Mouse (Mus musculus) kidney, embryonic 15.5 days (tissue): ENCODE data around the gene Mllt6. TPM values are rescaled to one million over a fixed set of nuclear protein-coding genes. Genes with fewer than 3 reads are reported as not detected.
A peak's percentile ranks its signal among the peaks of the same experiment; 100 is the strongest.
"Not testable (repeated sequence)": the region's sequence is repeated elsewhere in the genome, so short reads cannot be mapped to it uniquely, and the experiment has no call there.

Experiments
- ATAC-seq: fragments of 200-750 bp; cut with Nextera tagmentation; replicated peaks from 2 replicates; pipeline ENCODE4 v1.8.0; 2017; ENCODE audit warnings: moderate TSS enrichment; ENCODE audit not compliant: low FRiP score
- H3K27ac ChIP-seq: fragments of 300-500 bp; sonication (generic); 2 replicates; pipeline ENCODE4 v1.5.1; 2015; ENCODE audit warnings: mild to moderate bottlenecking, inconsistent platforms
- H3K27me3 ChIP-seq: fragments of 300-500 bp; sonication (generic); 2 replicates; pipeline ENCODE4 v1.6.1; 2015; ENCODE audit warnings: inconsistent platforms
- H3K36me3 ChIP-seq: fragments of 300-500 bp; sonication (generic); 2 replicates; pipeline ENCODE4 v1.6.1; 2015; ENCODE audit warnings: inconsistent platforms
- H3K4me1 ChIP-seq: fragments of 300-500 bp; sonication (generic); 2 replicates; pipeline ENCODE4 v1.6.1; 2015; ENCODE audit warnings: inconsistent platforms
- H3K4me2 ChIP-seq: fragments of 300-500 bp; sonication (generic); 2 replicates; pipeline ENCODE4 v1.6.1; 2015; ENCODE audit warnings: moderate library complexity, mild to moderate bottlenecking, inconsistent platforms
- H3K4me3 ChIP-seq: fragments of 300-500 bp; sonication (generic); replicated peaks from 2 replicates; pipeline ENCODE4 v1.5.1; 2015; ENCODE audit warnings: mild to moderate bottlenecking, inconsistent platforms
- H3K9ac ChIP-seq: fragments of 300-500 bp; sonication (generic); 2 replicates; pipeline ENCODE4 v1.6.1; 2015; ENCODE audit warnings: mild to moderate bottlenecking, inconsistent platforms
- H3K9me3 ChIP-seq: fragments of 300-500 bp; sonication (generic); replicated peaks from 2 replicates; pipeline ENCODE4 v1.6.1; 2016; ENCODE audit warnings: inconsistent platforms
- WGBS: fragments of 180-500 bp; shearing (Covaris S2); methylation state at CpG from one replicate; pipeline ENCODE4 v1.1.7; 2015; ENCODE audit warnings: mixed read lengths; 5-methylcytosine and 5-hydroxymethylcytosine counted together
- polyA plus RNA-seq: library from polyadenylated mRNA; unstranded; fragments of >200 nt; fragmentation: Nextera tagmentation; extraction: Ambion mirVana; gene quantifications from 2 replicates; pipeline ENCODE4 v1.2.1, GENCODE M21; 2015

The Mllt6 gene
- polyA plus RNA-seq, 1 experiment from 2014 or later, result 3.9 TPM

GRCm38 (mm10) chr11:97628568-97629518 lies 34.4 kb upstream of the Mllt6 start:
- Histone ChIP-seq H3K4me3 (peak overlapping the region; percentile 74), H3K27me3 (peaks cover 82% of the 10 kb centered on the region), H3K27ac (no peak overlapping the region), H3K9me3 (no peaks in the 10 kb centered on the region), H3K36me3 (no peaks in the 10 kb centered on the region), H3K4me2 (peak overlapping the region; percentile 97), H3K9ac (peak overlapping the region; percentile 74), H3K4me1 (peaks cover 46% of the 10 kb centered on the region)
- ATAC-seq, result peak; percentile 43; the same call in 1 of the 2 replicates
- WGBS, result under 1% methylated on average over 104 of the region's 106 CpGs

- Histone ChIP-seq H3K27me3 (peaks cover 75% of the 10 kb centered on the region), H3K36me3 (no peaks in the 10 kb centered on the region), H3K9ac (peak within 1 kb of the TSS; percentile 74), H3K4me1 (peaks cover 46% of the 10 kb centered on the region), H3K9me3 (no peaks in the 10 kb centered on the region), H3K27ac (no peak within 1 kb of the TSS), H3K4me2 (peak within 1 kb of the TSS; percentile 97), H3K4me3 (peak within 1 kb of the TSS; percentile 74)
- peak; percentile 88 for ATAC-seq
- under 1% methylated on average over 47 of the region's 47 CpGs for WGBS
Observed at GRCm38 (mm10) chr11:97629576-97629975, 33.6 kb upstream of the Mllt6 start, which contains the start of gene Epop. Epop (minus strand) TSS chr11:97629702.

GRCm38 (mm10) chr11:97631046-97631445 lies 32.2 kb upstream of the Mllt6 start:
- Histone ChIP-seq H3K9ac (no peak overlapping the region), H3K4me2 (no peak overlapping the region), H3K27me3 (peaks cover 61% of the 10 kb centered on the region), H3K9me3 (no peaks in the 10 kb centered on the region), H3K36me3 (no peaks in the 10 kb centered on the region), H3K4me1 (peaks cover 45% of the 10 kb centered on the region), H3K4me3 (no peak overlapping the region), H3K27ac (no peak overlapping the region)
- 33% methylated on average over 2 of the region's 2 CpGs for WGBS
- no peak for ATAC-seq

- no peak overlapping the region for H3K9ac ChIP-seq
- no peaks in the 10 kb centered on the region for H3K9me3 ChIP-seq
- H3K4me2 ChIP-seq, result no peak overlapping the region
- H3K4me3 ChIP-seq, result no peak overlapping the region
- H3K36me3 ChIP-seq, result no peaks in the 10 kb centered on the region
- WGBS, result 10% methylated on average over 5 of the region's 5 CpGs
- H3K27me3 ChIP-seq, result peaks cover 56% of the 10 kb centered on the region
- H3K4me1 ChIP-seq, result peaks cover 41% of the 10 kb centered on the region
- ATAC-seq, result no peak
- no peak overlapping the region for H3K27ac ChIP-seq
Observed at GRCm38 (mm10) chr11:97631500-97631899, 31.7 kb upstream of the Mllt6 start.

- 5% methylated on average over 12 of the region's 12 CpGs for WGBS
- H3K27me3 ChIP-seq, result peaks cover 52% of the 10 kb centered on the region
- no peak overlapping the region for H3K27ac ChIP-seq
- no peaks in the 10 kb centered on the region for H3K9me3 ChIP-seq
- peaks cover 36% of the 10 kb centered on the region for H3K4me1 ChIP-seq
- no peak overlapping the region for H3K4me3 ChIP-seq
- H3K36me3 ChIP-seq, result no peaks in the 10 kb centered on the region
- no peak overlapping the region for H3K4me2 ChIP-seq
- no peak overlapping the region for H3K9ac ChIP-seq
- ATAC-seq, result 0 out of 2 replicates have a peak, but pooled peaks have one; percentile 23
Observed at GRCm38 (mm10) chr11:97631938-97632337, 31.3 kb upstream of the Mllt6 start.

- WGBS, result 87% methylated on average over 4 of the region's 4 CpGs
- H3K36me3 ChIP-seq, H3K9ac ChIP-seq, H3K4me3 ChIP-seq, H3K9me3 ChIP-seq, H3K27ac ChIP-seq, ATAC-seq, H3K4me2 ChIP-seq: not testable (repeated sequence)
- Histone ChIP-seq H3K27me3 (peaks cover 47% of the 10 kb centered on the region), H3K4me1 (peaks cover 31% of the 10 kb centered on the region)
Observed at GRCm38 (mm10) chr11:97632440-97632839, 30.8 kb upstream of the Mllt6 start.

GRCm38 (mm10) chr11:97635468-97636019 lies 27.7 kb upstream of the Mllt6 start:
- Histone ChIP-seq H3K27me3 (peaks cover 16% of the 10 kb centered on the region), H3K9me3 (no peaks in the 10 kb centered on the region), H3K9ac (no peak overlapping the region), H3K4me2 (no peak overlapping the region), H3K4me3 (no peak overlapping the region), H3K4me1 (0 out of 2 replicates have a peak, but pooled peaks cover under 1% of the 10 kb centered on the region), H3K36me3 (no peaks in the 10 kb centered on the region), H3K27ac (no peak overlapping the region)
- no peak for ATAC-seq
- 78% methylated on average over 11 of the region's 11 CpGs for WGBS

GRCm38 (mm10) chr11:97641668-97642067 lies 21.5 kb upstream of the Mllt6 start:
- Histone ChIP-seq H3K4me3 (no peak overlapping the region), H3K9ac (no peak overlapping the region), H3K27ac (no peak overlapping the region), H3K4me2 (no peak overlapping the region), H3K9me3 (no peaks in the 10 kb centered on the region), H3K4me1 (no peaks in the 10 kb centered on the region), H3K36me3 (no peaks in the 10 kb centered on the region), H3K27me3 (no peaks in the 10 kb centered on the region)
- no peak for ATAC-seq
- 43% methylated on average over 8 of the region's 8 CpGs for WGBS

- Histone ChIP-seq H3K9ac (no peak overlapping the region), H3K4me3 (no peak overlapping the region), H3K4me2 (no peak overlapping the region), H3K27ac (no peak overlapping the region), H3K4me1 (no peaks in the 10 kb centered on the region), H3K9me3 (no peaks in the 10 kb centered on the region), H3K27me3 (no peaks in the 10 kb centered on the region), H3K36me3 (no peaks in the 10 kb centered on the region)
- no peak for ATAC-seq
- WGBS, result 50% methylated on average over 2 of the region's 2 CpGs
Observed at GRCm38 (mm10) chr11:97642746-97643145, 20.5 kb upstream of the Mllt6 start.

- Histone ChIP-seq H3K9ac (no peak overlapping the region), H3K36me3 (no peaks in the 10 kb centered on the region), H3K4me1 (no peaks in the 10 kb centered on the region), H3K9me3 (no peaks in the 10 kb centered on the region), H3K4me3 (no peak overlapping the region), H3K27me3 (no peaks in the 10 kb centered on the region), H3K27ac (no peak overlapping the region), H3K4me2 (no peak overlapping the region)
- WGBS, result 86% methylated on average over 8 of the region's 8 CpGs
- ATAC-seq, result no peak
Observed at GRCm38 (mm10) chr11:97643380-97644055, 19.7 kb upstream of the Mllt6 start.

GRCm38 (mm10) chr11:97644834-97645233 lies 18.4 kb upstream of the Mllt6 start:
- H3K4me3 ChIP-seq, result no peak overlapping the region
- H3K9ac ChIP-seq, result no peak overlapping the region
- no peak overlapping the region for H3K4me2 ChIP-seq
- WGBS, result 5% methylated on average over 6 of the region's 6 CpGs
- no peak overlapping the region for H3K27ac ChIP-seq
- H3K9me3 ChIP-seq, result no peaks in the 10 kb centered on the region
- no peaks in the 10 kb centered on the region for H3K36me3 ChIP-seq
- no peaks in the 10 kb centered on the region for H3K27me3 ChIP-seq
- no peak for ATAC-seq
- H3K4me1 ChIP-seq, result no peaks in the 10 kb centered on the region

- not testable (repeated sequence) for H3K4me1 ChIP-seq, H3K36me3 ChIP-seq, H3K4me3 ChIP-seq, H3K4me2 ChIP-seq, H3K27me3 ChIP-seq, H3K27ac ChIP-seq, H3K9me3 ChIP-seq, ATAC-seq, H3K9ac ChIP-seq
- 89% methylated on average over 4 of the region's 4 CpGs for WGBS
Observed at GRCm38 (mm10) chr11:97648541-97648940, 14.7 kb upstream of the Mllt6 start.
